Mouse (Mus musculus): ENCODE measurements around the gene Cox7b2. TPM values are rescaled to one million over a fixed set of nuclear protein-coding genes. Genes with fewer than 3 reads are reported as not detected.

Gene Cox7b2
- polyA plus RNA-seq, 1 experiment from 2014 or later: not detected

DNA sequence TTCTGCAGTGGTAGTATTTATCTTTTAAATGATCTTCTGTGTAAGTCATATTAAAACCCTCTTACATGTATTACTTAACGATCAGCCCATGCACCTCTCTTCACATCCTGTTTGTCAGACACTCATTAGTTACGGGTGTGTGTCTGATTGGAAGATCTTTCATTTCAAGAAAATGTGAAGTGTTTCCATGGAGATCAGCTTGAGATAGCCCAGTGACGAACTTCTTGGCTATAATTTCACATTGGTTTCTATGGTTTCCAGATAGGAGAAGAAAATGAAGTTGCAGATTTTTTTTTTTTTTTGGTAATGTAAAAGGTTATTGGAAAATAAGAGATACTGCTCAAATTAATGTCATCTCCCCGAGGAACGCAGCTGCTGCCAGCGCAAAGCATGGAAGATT, 107.8 kb downstream of the Cox7b2 start:
- WGBS: 70% methylated on average over 6 of the region's 6 CpGs

More for the DNA sequence above, 107.8 kb downstream of the Cox7b2 start:
- Histone ChIP-seq H3K4me1 (ENCODE audit: control insufficient read depth, insufficient read depth, low read length) (no peaks in the 10 kb centered on the region), H3K27ac (replicated peaks; ENCODE audit: low read depth, low read length) (no peak overlapping the region), H3K27me3 (replicated peaks; ENCODE audit: control insufficient read depth, insufficient read depth, low read length) (no peaks in the 10 kb centered on the region), H3K36me3 (ENCODE audit: control insufficient read depth, insufficient read depth, low read length) (no peaks in the 10 kb centered on the region), H3K9ac (ENCODE audit: low read depth, low read length) (no peak overlapping the region), H3K4me2 (ENCODE audit: low read depth, low read length) (no peak overlapping the region), H3K9me3 (ENCODE audit: control insufficient read depth, low read length) (no peaks in the 10 kb centered on the region), H3K4me3 (ENCODE audit: low read depth, low read length) (no peak overlapping the region)
- ATAC-seq (ENCODE audit: low read depth): no peak
- no peak for DNase-seq (ENCODE audit: low spot score)

Other genes with a start within 250 kb of the Cox7b2 start
- gene Gabrb1, start 109.9 kb upstream of the Cox7b2 start, polyA plus RNA-seq (2014; fragmentation: Nextera tagmentation; extraction: Ambion mirVana): 0.99 and 1.2 TPM in 2 replicates
- gene Gabra4, start 110.1 kb upstream of the Cox7b2 start, polyA plus RNA-seq (2014; fragmentation: Nextera tagmentation; extraction: Ambion mirVana): 6.1 and 7.6 TPM in 2 replicates